Mouse (Mus musculus) embryonic fibroblast, embryonic 13.5 days (primary cell): ENCODE results near the gene Gm10401. TPM values are rescaled to one million over a fixed set of nuclear protein-coding genes. Genes with fewer than 3 reads are reported as not detected.

Experiments
- H3K27ac ChIP-seq: 2 replicates; pipeline ENCODE4 v1.5.1; 2012; ENCODE audit warnings: low read length, control low read depth, inconsistent platforms; ENCODE audit not compliant: insufficient read depth
- H3K4me1 ChIP-seq: 2 replicates; pipeline ENCODE4 v1.6.1; 2011; ENCODE audit warnings: low read length; ENCODE audit not compliant: control insufficient read depth, insufficient read depth
- H3K4me3 ChIP-seq: 2 replicates; pipeline ENCODE4 v1.5.1; 2011; ENCODE audit warnings: mild to moderate bottlenecking, control low read depth, low read length; ENCODE audit not compliant: insufficient read depth
- CTCF ChIP-seq: IDR thresholded peaks from 2 replicates; pipeline ENCODE4 v1.5.1; 2011; ENCODE audit warnings: mild to moderate bottlenecking, control low read depth, low read length, moderate library complexity, borderline replicate concordance; ENCODE audit not compliant: insufficient read depth
- POLR2A ChIP-seq: IDR thresholded peaks from 2 replicates; pipeline ENCODE4 v1.6.1; 2011; ENCODE audit warnings: low read depth, mild to moderate bottlenecking, control low read depth, low read length, moderate library complexity
- polyA plus RNA-seq: library from polyadenylated mRNA; stranded (reverse); fragments of >200 nt; gene quantifications from 2 replicates; pipeline ENCODE4 v1.2.4, GENCODE M21; 2011; ENCODE audit warnings: low read depth; ENCODE audit not compliant: missing spikeins, insufficient read length

Gm10401 gene
- polyA plus RNA-seq, 1 experiment: not detected

GRCm38 (mm10) chr5:115058584-115059297, 39.4 kb downstream of the Gm10401 start:
- Histone ChIP-seq H3K4me1 (peaks cover 2% of the 10 kb centered on the region; the same call in 1 of the 2 replicates), H3K27ac (no peak overlapping the region), H3K4me3 (no peak overlapping the region)
- TF ChIP-seq POLR2A: no peak
- no peak for TF ChIP-seq CTCF

DNA sequence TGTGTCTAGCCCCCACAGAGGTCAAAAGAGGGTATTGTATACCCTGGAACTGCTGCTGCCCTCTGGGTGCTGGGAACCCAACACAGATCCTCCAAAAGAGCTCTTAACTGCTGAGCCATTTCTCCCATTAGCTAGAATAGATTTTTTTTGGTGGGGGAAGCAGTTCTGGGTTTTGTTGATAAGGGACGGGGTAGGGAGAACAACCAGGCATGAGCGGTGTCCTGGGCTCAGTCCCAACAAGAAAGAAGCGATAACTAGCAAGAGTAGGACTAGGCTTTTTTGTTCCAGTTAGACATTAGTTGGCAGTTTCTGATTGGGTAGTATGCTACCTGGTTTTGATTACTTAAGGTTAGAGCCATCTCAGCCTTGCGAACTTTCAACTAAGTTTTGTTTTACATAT, 40.9 kb downstream of the Gm10401 start:
- Histone ChIP-seq H3K4me1 (peaks cover 5% of the 10 kb centered on the region; the same call in 1 of the 2 replicates), H3K4me3 (no peak overlapping the region), H3K27ac (no peak overlapping the region)
- TF ChIP-seq CTCF (no peak), POLR2A (no peak)

DNA sequence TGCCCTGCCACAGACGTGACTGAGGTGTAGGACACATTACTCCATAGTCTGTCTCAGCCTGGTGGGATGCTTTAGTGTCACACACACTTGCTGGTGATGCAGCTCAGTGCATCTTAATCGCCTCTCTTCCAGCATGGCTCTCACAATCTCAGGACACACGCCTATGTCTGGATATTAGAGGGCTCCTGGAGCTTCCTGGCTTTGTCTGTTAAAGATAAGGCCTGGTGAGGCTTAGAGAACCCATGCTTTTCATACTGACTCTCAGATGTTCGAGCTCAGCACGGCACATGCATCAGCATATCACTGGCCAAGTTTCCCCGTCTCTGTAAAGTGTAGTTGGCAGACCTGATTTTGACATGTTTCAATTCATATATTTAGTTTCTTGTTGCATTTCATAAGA, 42.7 kb downstream of the Gm10401 start:
- H3K27ac ChIP-seq: no peak overlapping the region
- H3K4me3 ChIP-seq: no peak overlapping the region
- TF ChIP-seq CTCF: no peak
- TF ChIP-seq POLR2A: no peak
- H3K4me1 ChIP-seq: peaks cover 7% of the 10 kb centered on the region; the same call in 1 of the 2 replicates

- no peak overlapping the region for H3K4me3 ChIP-seq
- no peak for TF ChIP-seq CTCF
- TF ChIP-seq POLR2A: no peak
These were observed 44.2 kb downstream of the Gm10401 start for GRCm38 (mm10) chr5:115053791-115054396.

GRCm38 (mm10) chr5:115052546-115052945, 45.5 kb downstream of the Gm10401 start:
- Histone ChIP-seq H3K27ac (no peak overlapping the region), H3K4me3 (no peak overlapping the region), H3K4me1 (peaks cover 7% of the 10 kb centered on the region; the same call in 1 of the 2 replicates)
- TF ChIP-seq CTCF (no peak), POLR2A (no peak)

More at GRCm38 (mm10) chr5:115053791-115054396, 44.2 kb downstream of the Gm10401 start:
- H3K4me1 ChIP-seq: peaks cover 7% of the 10 kb centered on the region; the same call in 1 of the 2 replicates
- no peak overlapping the region for H3K27ac ChIP-seq

GRCm38 (mm10) chr5:115050776-115051175, 47.3 kb downstream of the Gm10401 start:
- Histone ChIP-seq H3K27ac (no peak overlapping the region), H3K4me1 (peaks cover 7% of the 10 kb centered on the region; the same call in 1 of the 2 replicates), H3K4me3 (no peak overlapping the region)
- TF ChIP-seq CTCF (no peak), POLR2A (no peak)

- no peak overlapping the region for H3K4me3 ChIP-seq
- peaks cover 7% of the 10 kb centered on the region; the same call in 1 of the 2 replicates for H3K4me1 ChIP-seq
- no peak for TF ChIP-seq POLR2A
- TF ChIP-seq CTCF: no peak
- H3K27ac ChIP-seq: no peak overlapping the region
These were observed 48.4 kb downstream of the Gm10401 start for GRCm38 (mm10) chr5:115049692-115050091.

Other genes with a start within 250 kb of the Gm10401 start
- not detected in 2 replicates for gene 4930519G04Rik, start 244.6 kb downstream of the Gm10401 start, polyA plus RNA-seq
- gene Gm9936, start 239.6 kb downstream of the Gm10401 start, polyA plus RNA-seq: 0.23 TPM in 1 of 2 replicates, not detected in the other
- 19.7 and 32.2 TPM in 2 replicates for gene Oasl2, start 201.4 kb downstream of the Gm10401 start, polyA plus RNA-seq
- gene Oasl1, start 175.1 kb downstream of the Gm10401 start, polyA plus RNA-seq: 0.47 and 0.75 TPM in 2 replicates
- gene 2210016L21Rik, start 156.1 kb downstream of the Gm10401 start, polyA plus RNA-seq: 14.7 and 16.6 TPM in 2 replicates
- gene Hnf1a, start 127.2 kb downstream of the Gm10401 start, polyA plus RNA-seq: not detected in 2 replicates
- 72.7 and 85.3 TPM in 2 replicates for gene Sppl3, start 87.2 kb downstream of the Gm10401 start, polyA plus RNA-seq
- gene Acads, start 21.1 kb upstream of the Gm10401 start, polyA plus RNA-seq: 23.8 and 27.9 TPM in 2 replicates
- 18.6 and 19.8 TPM in 2 replicates for gene Unc119b, start 36.7 kb upstream of the Gm10401 start, polyA plus RNA-seq
- 182 and 220 TPM in 2 replicates for gene Mlec, start 59.9 kb upstream of the Gm10401 start, polyA plus RNA-seq
- 2.2 and 3.3 TPM in 2 replicates for gene Cabp1, start 96.1 kb upstream of the Gm10401 start, polyA plus RNA-seq
- 18.6 and 22.8 TPM in 2 replicates for gene Pop5, start 137.5 kb upstream of the Gm10401 start, polyA plus RNA-seq
- gene Rnf10, start 174.6 kb upstream of the Gm10401 start, polyA plus RNA-seq: 163 and 168 TPM in 2 replicates
- gene Coq5, start 181.4 kb upstream of the Gm10401 start, polyA plus RNA-seq: 15.8 and 17.5 TPM in 2 replicates
- 572 and 612 TPM in 2 replicates for gene Dynll1, start 202.7 kb upstream of the Gm10401 start, polyA plus RNA-seq
- 90.7 and 96.9 TPM in 2 replicates for gene Srsf9, start 228.9 kb upstream of the Gm10401 start, polyA plus RNA-seq
- gene Gatc, start 242.9 kb upstream of the Gm10401 start, polyA plus RNA-seq: 13.6 and 18.7 TPM in 2 replicates
- 20.4 and 20.5 TPM in 2 replicates for gene Triap1, start 242.9 kb upstream of the Gm10401 start, polyA plus RNA-seq